Mouse (Mus musculus): ENCODE measurements around the gene Zfp9. TPM values are rescaled to one million over a fixed set of nuclear protein-coding genes. Genes with fewer than 3 reads are reported as not detected.

Zfp9 gene
- polyA plus RNA-seq, 1 experiment from 2014 or later, result 13.5 TPM

DNA sequence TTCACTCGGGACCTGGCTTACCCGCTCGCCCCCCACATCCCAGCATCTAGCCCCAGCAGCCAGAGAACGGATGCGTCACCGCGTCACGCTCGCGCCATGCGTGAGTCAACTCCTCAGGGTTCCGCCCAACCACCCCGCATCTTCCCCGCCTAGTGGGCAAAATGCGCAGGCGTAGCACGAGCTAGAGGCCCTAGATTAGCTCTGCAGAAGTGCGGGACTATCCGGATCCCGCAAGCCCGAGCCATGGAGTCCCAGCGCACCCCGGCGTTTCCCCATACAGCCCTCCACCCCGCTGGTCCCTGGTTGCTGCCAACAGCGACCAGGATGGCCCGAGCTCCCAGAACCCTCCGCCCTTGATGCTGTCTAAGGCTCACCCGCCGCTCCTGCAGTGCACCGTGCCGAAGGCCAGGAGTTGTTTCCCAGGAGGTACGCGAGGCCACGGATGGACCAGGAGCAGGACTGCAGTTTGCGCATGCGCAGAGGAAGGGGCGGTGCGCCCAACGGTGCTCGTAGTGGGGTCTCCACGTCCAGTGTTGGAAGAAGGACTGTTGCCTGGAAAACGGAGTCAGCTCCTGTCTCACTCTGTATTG, 24.0 kb downstream of the Zfp9 start, which contains the start of gene Zfp248:
Gene Zfp248 (minus strand): TSS at position 487 of the 590 bp plus-strand sequence.
- 0% methylated on average over 43 of the region's 43 CpGs for WGBS
- H3K9ac ChIP-seq, result peak within 1 kb of the TSS; percentile 88
- peak; percentile 99 for ATAC-seq (ENCODE audit: low FRiP score)

DNA sequence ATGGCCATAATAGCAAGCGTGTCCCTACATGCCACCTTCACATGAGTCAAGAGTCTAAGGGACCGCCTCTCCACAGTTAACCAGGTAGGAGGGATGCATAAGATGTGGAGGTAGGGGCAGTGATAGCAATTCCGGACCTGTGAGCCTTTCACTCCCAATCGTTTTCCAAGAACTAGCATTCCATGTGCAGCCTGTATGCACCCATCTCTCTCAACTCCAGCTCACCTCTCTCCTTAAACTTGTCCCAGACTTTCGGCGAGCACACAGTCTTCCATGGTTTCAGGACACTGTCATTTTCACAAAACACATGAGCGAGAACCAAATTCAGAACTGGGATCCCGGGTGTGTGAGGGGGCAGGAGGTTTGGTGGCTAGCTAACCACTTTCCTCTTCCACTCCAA, 24.7 kb downstream of the Zfp9 start:
- DNase-seq (ENCODE audit: low spot score), result no peak
- Histone ChIP-seq H3K9ac (peak overlapping the region; percentile 88), H3K27me3 (ENCODE audit: control insufficient read depth, insufficient read depth, low read length) (no peaks in the 10 kb centered on the region), H3K4me3 (replicated peaks; ENCODE audit: low read length) (peak overlapping the region; percentile 66), H3K4me2 (replicated peaks) (peak overlapping the region; percentile 74), H3K4me1 (replicated peaks; ENCODE audit: control insufficient read depth, insufficient read depth, low read length) (peaks cover 17% of the 10 kb centered on the region; the same call in 1 of the 2 replicates), H3K27ac (peak overlapping the region; percentile 98), H3K9me3 (ENCODE audit: control insufficient read depth, low read length) (no peaks in the 10 kb centered on the region), H3K36me3 (replicated peaks; ENCODE audit: control insufficient read depth, insufficient read depth) (peaks cover 11% of the 10 kb centered on the region; the same call in 1 of the 2 replicates)
- 46% methylated on average over 8 of the region's 8 CpGs for WGBS
- ATAC-seq (ENCODE audit: low FRiP score), result no peak

More for the DNA sequence above, 24.0 kb downstream of the Zfp9 start, which contains the start of gene Zfp248:
- Histone ChIP-seq H3K27ac (peak within 1 kb of the TSS; percentile 98), H3K4me2 (replicated peaks) (peak within 1 kb of the TSS; percentile 74), H3K27me3 (ENCODE audit: control insufficient read depth, insufficient read depth, low read length) (no peaks in the 10 kb centered on the region), H3K9me3 (ENCODE audit: control insufficient read depth, low read length) (no peaks in the 10 kb centered on the region), H3K4me1 (replicated peaks; ENCODE audit: control insufficient read depth, insufficient read depth, low read length) (peaks cover 17% of the 10 kb centered on the region; the same call in 1 of the 2 replicates), H3K36me3 (replicated peaks; ENCODE audit: control insufficient read depth, insufficient read depth) (peaks cover 11% of the 10 kb centered on the region; the same call in 1 of the 2 replicates), H3K4me3 (replicated peaks; ENCODE audit: low read length) (peak within 1 kb of the TSS; percentile 66)
- DNase-seq (ENCODE audit: low spot score), result peak; percentile 91

DNA sequence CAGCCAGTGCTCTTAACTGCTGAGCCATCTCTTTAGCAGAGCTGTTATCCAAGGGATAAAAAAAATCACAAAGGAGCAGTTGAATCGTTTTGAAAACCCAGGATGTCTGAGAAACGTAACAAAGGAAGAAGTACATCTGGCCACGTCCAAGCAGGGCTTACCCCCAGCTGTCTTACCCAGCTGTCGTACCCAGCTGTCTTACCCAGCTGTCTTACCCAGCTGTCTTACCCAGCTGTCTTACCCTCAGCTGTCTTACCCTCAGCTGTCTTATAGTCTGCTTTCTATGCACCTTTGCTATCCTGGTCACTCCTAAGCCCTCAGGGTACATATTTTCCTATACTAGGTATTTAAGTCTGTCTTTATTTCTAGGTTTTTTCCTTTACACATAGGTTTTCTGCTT, 47.6 kb downstream of the Zfp9 start:
- WGBS, result 91% methylated on average over 4 of the region's 4 CpGs
- H3K9ac ChIP-seq, result no peak overlapping the region
- no peak overlapping the region for H3K4me2 ChIP-seq (replicated peaks)
- no peak overlapping the region for H3K4me3 ChIP-seq (replicated peaks; ENCODE audit: low read length)
- peaks cover 57% of the 10 kb centered on the region for H3K36me3 ChIP-seq (replicated peaks; ENCODE audit: control insufficient read depth, insufficient read depth)
- H3K9me3 ChIP-seq (ENCODE audit: control insufficient read depth, low read length), result peaks cover 14% of the 10 kb centered on the region
- DNase-seq (ENCODE audit: low spot score) (no peak), ATAC-seq (ENCODE audit: low FRiP score) (no peak)
- no peaks in the 10 kb centered on the region for H3K4me1 ChIP-seq (replicated peaks; ENCODE audit: control insufficient read depth, insufficient read depth, low read length)
- no peak overlapping the region for H3K27ac ChIP-seq
- no peaks in the 10 kb centered on the region for H3K27me3 ChIP-seq (ENCODE audit: control insufficient read depth, insufficient read depth, low read length)

DNA sequence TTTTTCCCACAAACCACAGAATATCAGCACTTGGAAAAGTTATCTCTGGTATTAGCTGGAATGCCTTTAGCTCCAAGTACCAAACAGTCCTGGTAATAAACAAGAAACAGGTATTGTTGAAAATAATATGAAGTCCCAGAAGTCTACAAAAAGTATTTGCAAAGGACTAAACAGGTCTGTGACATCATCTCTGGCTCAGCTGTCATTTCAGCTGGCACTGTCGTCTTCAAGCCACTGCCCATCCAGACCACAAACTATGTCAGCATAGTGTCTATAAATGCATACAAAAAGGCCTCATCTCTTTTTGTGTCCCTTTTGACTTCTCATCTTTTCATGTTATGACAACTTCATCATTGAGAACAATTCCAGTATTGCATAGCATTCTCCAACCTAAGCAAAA, 52.5 kb downstream of the Zfp9 start:
- DNase-seq (ENCODE audit: low spot score) (no peak), ATAC-seq (ENCODE audit: low FRiP score) (no peak)
- no peaks in the 10 kb centered on the region for H3K27me3 ChIP-seq (ENCODE audit: control insufficient read depth, insufficient read depth, low read length)
- H3K9ac ChIP-seq, result no peak overlapping the region
- no peak overlapping the region for H3K27ac ChIP-seq
- no peak overlapping the region for H3K4me2 ChIP-seq (replicated peaks)
- H3K36me3 ChIP-seq (replicated peaks; ENCODE audit: control insufficient read depth, insufficient read depth), result peaks cover 43% of the 10 kb centered on the region
- no peaks in the 10 kb centered on the region for H3K4me1 ChIP-seq (replicated peaks; ENCODE audit: control insufficient read depth, insufficient read depth, low read length)
- WGBS, result 100% methylated on average over 1 of the region's 1 CpGs
- no peak overlapping the region for H3K4me3 ChIP-seq (replicated peaks; ENCODE audit: low read length)
- H3K9me3 ChIP-seq (ENCODE audit: control insufficient read depth, low read length), result peaks cover 14% of the 10 kb centered on the region

DNA sequence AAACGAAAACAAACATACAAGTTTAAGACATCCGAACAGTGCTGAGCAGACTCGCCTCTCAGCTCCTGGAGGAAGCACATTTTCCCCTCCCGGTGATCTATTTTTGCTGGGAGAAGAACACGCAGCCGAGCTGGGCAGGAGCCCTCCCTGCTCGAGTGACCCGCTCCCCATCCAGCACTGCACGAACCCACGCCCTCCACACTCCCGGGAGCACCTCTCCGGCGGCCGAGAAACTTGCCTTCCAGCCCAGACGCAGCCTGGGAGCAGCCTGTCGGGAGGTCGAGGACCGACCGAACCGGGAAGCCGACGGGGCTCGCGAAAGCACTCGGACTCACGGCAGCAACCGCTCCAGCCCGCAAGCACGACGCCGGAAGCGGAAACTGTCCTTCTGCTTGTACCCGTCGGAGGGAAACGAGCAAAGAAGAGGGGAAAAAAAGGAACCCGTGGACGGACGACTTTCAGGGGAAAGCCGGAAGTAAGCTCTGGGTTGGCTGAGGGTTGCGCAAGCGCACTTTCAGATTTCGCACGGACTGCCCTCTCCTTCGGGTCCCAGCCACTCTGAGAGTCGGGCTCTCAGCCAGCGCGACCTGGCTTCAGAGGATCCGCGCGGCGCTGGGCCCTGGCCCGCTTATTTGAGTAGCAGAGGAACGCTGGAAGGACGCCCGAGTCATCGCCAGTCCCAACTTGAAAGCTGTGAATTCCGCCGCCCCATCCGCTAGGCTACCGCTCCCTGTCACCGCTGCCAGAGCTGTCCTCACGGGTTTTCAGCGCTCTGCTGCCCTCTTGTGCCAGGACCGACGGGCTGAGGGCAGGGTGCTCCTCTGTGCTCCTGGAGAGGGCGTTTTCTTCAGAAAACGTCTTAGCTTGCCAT, 59.8 kb downstream of the Zfp9 start, which contains the start of gene Bms1:
Gene Bms1 (minus strand): TSS at position 425 of the 871 bp plus-strand sequence.
- H3K4me2 ChIP-seq (replicated peaks), result peak within 1 kb of the TSS; percentile 75
- DNase-seq (ENCODE audit: low spot score) (peak; percentile 97), ATAC-seq (ENCODE audit: low FRiP score) (peak; percentile 98)
- peaks cover 6% of the 10 kb centered on the region; the same call in 1 of the 2 replicates for H3K4me1 ChIP-seq (replicated peaks; ENCODE audit: control insufficient read depth, insufficient read depth, low read length)
- under 1% methylated on average over 67 of the region's 67 CpGs for WGBS
- no peaks in the 10 kb centered on the region for H3K27me3 ChIP-seq (ENCODE audit: control insufficient read depth, insufficient read depth, low read length)
- H3K9ac ChIP-seq, result peak within 1 kb of the TSS; percentile 77
- peak within 1 kb of the TSS; percentile 85 for H3K27ac ChIP-seq
- peak within 1 kb of the TSS; percentile 81 for H3K4me3 ChIP-seq (replicated peaks; ENCODE audit: low read length)
- H3K36me3 ChIP-seq (replicated peaks; ENCODE audit: control insufficient read depth, insufficient read depth), result peaks cover 30% of the 10 kb centered on the region
- H3K9me3 ChIP-seq (ENCODE audit: control insufficient read depth, low read length), result no peaks in the 10 kb centered on the region

Small RNA genes within 50 kb of the gene (microRNA-seq; reads per million reads assigned to microRNA genes)
- not detected for gene Gm25953

Other genes starting within 250 kb of the Zfp9 start
- gene Bms1, start 59.8 kb downstream of the Zfp9 start, polyA plus RNA-seq (2014; fragmentation: Nextera tagmentation; extraction: Ambion mirVana), result 20.1 and 23.6 TPM in 2 replicates
- gene Zfp248, start 23.8 kb downstream of the Zfp9 start, polyA plus RNA-seq (2014; fragmentation: Nextera tagmentation; extraction: Ambion mirVana), result 16.6 and 17.7 TPM in 2 replicates
- 15.0 and 17.4 TPM in 2 replicates for gene Ankrd26, start 82.9 kb upstream of the Zfp9 start, polyA plus RNA-seq (2014; fragmentation: Nextera tagmentation; extraction: Ambion mirVana)

Measured in hindbrain, embryonic 14.5 days (tissue).